Mouse (Mus musculus): ENCODE measurements at regions not wholly inside any gene's neighbourhood (a gene's known extent, or its start where the extent isn't known, plus 50 kb on each side); places are given as distances from the start of the nearest gene placed in this dataset.

GRCm38 (mm10) chr10:8072463-8072862 lies 116.4 kb upstream of the Tab2 start:
- no peak for DNase-seq (ENCODE audit: low read depth, low spot score)

- DNase-seq (ENCODE audit: low read depth, low spot score): no peak
Measured at GRCm38 (mm10) chr10:8071858-8072257, 115.8 kb upstream of the Tab2 start.

GRCm38 (mm10) chr10:8070472-8070871 lies 114.4 kb upstream of the Tab2 start:
- no peak for DNase-seq (ENCODE audit: low read depth, low spot score)

GRCm38 (mm10) chr10:8066926-8067325 lies 110.9 kb upstream of the Tab2 start:
- no peak for DNase-seq (ENCODE audit: low read depth, low spot score)

GRCm38 (mm10) chr10:8065746-8066145 lies 109.7 kb upstream of the Tab2 start:
- peak; percentile 40 for DNase-seq (ENCODE audit: low read depth, low spot score)

GRCm38 (mm10) chr10:8064281-8064680 lies 108.3 kb upstream of the Tab2 start:
- no peak for DNase-seq (ENCODE audit: low read depth, low spot score)

- DNase-seq (ENCODE audit: low read depth, low spot score): peak; percentile 23
Measured at GRCm38 (mm10) chr10:8063458-8064090, 107.5 kb upstream of the Tab2 start.

GRCm38 (mm10) chr10:8060987-8061386 lies 105.0 kb upstream of the Tab2 start:
- DNase-seq (ENCODE audit: low read depth, low spot score): no peak

- DNase-seq (ENCODE audit: low read depth, low spot score): peak; percentile 75
Measured at GRCm38 (mm10) chr10:8059769-8060168, 103.7 kb upstream of the Tab2 start.

GRCm38 (mm10) chr10:8057855-8058254 lies 101.8 kb upstream of the Tab2 start:
- DNase-seq (ENCODE audit: low read depth, low spot score): no peak

GRCm38 (mm10) chr10:8055293-8055692 lies 99.3 kb upstream of the Tab2 start:
- no peak for DNase-seq (ENCODE audit: low read depth, low spot score)

GRCm38 (mm10) chr10:8043416-8044163 lies 87.6 kb upstream of the Tab2 start:
- no peak for DNase-seq (ENCODE audit: low read depth, low spot score)

GRCm38 (mm10) chr10:8042306-8042705 lies 86.3 kb upstream of the Tab2 start:
- DNase-seq (ENCODE audit: low read depth, low spot score): no peak

GRCm38 (mm10) chr10:8041790-8042189 lies 85.8 kb upstream of the Tab2 start:
- no peak for DNase-seq (ENCODE audit: low read depth, low spot score)

- peak; percentile 25 for DNase-seq (ENCODE audit: low read depth, low spot score)
Measured at GRCm38 (mm10) chr10:8037986-8038631, 82.1 kb upstream of the Tab2 start.

- no peak for DNase-seq (ENCODE audit: low read depth, low spot score)
Measured at GRCm38 (mm10) chr10:8036293-8036692, 80.3 kb upstream of the Tab2 start.

GRCm38 (mm10) chr10:8035310-8035709 lies 79.3 kb upstream of the Tab2 start:
- peak; percentile 20 for DNase-seq (ENCODE audit: low read depth, low spot score)

- no peak for DNase-seq (ENCODE audit: low read depth, low spot score)
Measured at GRCm38 (mm10) chr10:8032203-8032602, 76.2 kb upstream of the Tab2 start.

GRCm38 (mm10) chr10:8028840-8029239 lies 72.8 kb upstream of the Tab2 start:
- peak; percentile 23 for DNase-seq (ENCODE audit: low read depth, low spot score)

- peak; percentile 17 for DNase-seq (ENCODE audit: low read depth, low spot score)
Measured at GRCm38 (mm10) chr10:8027023-8027422, 71.0 kb upstream of the Tab2 start.

- DNase-seq (ENCODE audit: low read depth, low spot score): no peak
Measured at GRCm38 (mm10) chr10:8023741-8024140, 67.7 kb upstream of the Tab2 start.

GRCm38 (mm10) chr10:8021971-8022370 lies 65.9 kb upstream of the Tab2 start:
- DNase-seq (ENCODE audit: low read depth, low spot score): peak; percentile 51

Data from brain, adult 2 months (tissue).